Mouse (Mus musculus) NIH3T3 (cell line): Measurements from ENCODE around the gene Abcg4.

Experiments
- DNase-seq: peaks from one replicate; pipeline ENCODE4 v3.0.0-alpha.2; 2012; ENCODE audit warnings: low read depth

Abcg4 gene

DNA sequence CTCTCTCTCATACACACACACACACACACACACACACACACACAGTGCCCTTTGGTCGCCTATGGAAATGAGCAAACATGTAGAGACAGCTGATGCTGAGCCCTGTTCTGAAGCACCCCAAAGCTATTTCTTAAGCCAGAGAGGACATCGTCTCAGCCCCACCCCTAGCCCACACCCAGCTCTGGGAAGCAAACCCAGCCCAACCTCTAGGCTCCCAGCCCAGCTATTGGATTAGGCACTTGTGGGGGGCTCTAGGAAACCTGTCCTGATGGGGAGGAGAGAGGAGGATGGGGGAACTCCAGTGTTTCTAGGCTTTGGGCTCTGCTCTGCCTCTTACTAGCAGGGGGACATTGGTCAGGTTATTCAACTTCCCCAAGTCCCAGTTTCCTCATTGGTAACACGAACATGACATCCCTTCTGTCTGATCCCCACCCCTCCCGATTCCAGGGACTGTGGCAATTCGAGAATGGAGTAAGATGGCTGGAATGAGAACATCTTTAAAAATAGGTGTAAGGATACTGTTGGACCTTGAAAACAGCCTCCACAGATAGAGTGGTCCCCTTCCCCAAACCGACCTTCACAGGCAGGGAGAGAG lies 2.1 kb downstream of the Abcg4 start:
- DNase-seq, result no peak

DNA sequence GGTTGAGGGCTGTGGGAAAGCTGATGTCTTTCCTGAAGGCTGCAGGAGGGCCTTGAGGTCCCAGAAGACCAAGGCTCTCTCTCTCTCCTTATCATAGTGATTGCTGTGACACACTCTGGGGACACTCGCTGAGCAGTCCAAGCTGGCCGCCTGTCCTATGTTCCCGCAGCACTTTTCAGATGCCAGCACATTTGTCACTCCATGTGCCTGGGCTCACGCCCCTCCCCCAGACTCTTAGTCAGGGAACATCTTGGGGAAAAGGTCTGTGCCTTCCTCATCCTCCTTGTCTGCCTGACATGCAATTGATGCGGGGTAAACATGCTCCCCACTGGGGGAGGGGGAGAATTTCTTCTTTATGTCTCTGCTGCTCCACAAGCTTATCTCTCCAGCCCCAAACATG lies 5.2 kb downstream of the Abcg4 start:
- no peak for DNase-seq

DNA sequence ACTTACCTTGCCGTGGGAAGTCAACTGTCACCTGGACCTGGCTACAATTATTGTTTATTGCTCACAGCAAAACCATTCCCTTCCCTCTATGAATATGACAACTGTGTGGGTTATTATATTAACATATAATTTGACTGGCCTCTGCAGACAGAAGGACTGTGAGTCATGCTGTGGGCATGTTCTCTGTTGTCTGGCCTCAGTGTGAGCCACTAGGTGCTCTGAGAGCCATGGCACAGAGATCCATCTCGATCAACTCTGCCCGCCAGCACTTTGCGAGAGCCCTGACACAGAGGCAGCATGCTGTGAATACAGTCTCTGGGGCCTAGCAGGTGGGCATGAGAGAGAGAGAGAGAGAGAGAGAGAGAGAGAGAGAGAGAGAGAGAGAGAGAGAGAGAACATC lies 18.4 kb downstream of the Abcg4 start:
- DNase-seq, result no peak

DNA sequence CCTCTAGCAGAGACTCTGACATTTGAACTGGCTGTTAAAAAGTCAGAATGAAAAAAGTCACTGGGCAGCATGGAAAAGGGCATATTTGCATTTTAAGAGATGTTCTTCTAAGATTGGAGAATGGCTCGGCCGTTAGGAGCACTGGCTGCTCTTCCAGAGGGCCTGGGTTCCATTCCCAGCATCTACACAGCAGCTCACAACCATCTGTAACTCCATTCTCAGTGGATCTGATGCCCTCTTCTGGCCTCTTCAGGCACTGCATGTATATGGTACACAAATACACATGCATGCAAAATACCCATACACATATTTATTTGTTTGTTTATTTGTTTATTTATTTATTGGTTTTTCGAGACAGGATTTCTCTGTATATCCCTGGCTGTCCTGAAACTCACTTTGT lies 19.3 kb downstream of the Abcg4 start:
- DNase-seq, result peak; percentile 22

DNA sequence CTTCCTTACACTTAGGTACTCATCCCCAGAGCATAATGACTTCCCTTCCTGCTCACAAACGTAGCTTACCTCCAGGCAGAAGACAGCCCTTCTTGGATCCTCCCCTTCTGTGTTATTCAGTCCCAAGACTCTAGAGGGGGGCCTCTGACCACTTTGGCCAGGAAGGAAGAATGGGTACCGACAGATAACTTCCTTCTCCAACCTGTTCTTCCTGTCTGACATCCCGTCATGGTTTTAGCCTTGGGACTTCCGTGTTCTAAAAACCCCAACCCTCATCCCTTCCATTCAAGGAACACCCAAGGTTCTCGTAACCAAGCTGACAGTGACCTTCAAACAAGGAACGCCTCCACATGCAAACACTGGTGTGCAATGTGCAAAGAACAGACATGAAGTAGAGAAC lies 20.0 kb downstream of the Abcg4 start, which contains the start of gene Nlrx1:
Nlrx1 (minus strand) TSS at position 168 of the 400 bp plus-strand sequence.
- no peak for DNase-seq

DNA sequence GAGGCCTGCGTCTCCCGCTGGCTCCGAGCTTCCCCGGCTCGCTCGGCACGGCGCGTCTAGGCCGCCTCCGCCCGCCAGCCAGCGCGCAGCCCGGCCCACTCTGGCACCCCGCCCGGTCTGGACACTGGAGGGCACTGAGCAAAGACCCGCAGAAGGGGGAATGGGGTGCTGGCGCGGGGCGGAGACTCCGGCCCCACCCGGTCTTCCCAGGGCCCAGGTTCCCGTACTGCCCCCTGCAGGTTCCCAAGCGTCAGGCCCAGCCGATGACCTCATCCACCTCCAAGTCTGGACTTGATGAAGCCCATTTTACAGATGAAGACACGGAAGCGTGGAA lies 20.4 kb downstream of the Abcg4 start:
- DNase-seq, result peak; percentile 4

DNA sequence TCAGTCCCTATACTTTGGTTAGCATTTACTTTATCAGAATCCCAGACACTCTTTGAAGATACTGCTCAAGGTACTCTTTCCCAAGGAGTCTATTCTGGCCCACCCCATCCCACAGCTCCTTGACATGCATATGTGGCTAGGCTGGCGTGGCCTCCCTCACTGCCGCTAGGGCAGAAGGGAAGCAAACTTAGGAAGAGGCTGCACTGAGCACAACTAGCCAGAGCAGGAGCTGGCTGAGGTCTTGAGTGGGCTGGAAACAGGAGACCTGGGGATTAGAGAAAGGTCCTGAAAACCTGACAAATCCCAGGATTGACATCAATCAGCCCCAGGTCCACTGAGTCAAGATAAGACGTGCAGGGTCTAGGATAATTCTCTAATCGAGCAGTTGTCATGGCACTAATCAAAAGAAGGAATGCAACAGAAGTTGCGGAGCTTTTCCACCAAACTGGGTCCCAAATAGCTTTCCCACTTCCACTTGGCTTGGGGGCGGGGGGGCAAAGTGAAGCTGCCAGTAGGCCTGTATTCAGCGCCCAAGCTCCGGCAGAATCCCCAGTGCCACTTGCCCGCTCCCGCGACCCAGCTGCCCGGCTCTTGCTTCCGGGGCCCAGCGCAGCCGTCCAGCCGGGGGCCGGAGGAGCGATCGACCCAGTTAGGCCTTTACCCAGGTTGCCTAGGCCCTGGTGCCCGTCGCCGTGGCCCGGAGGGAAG lies 20.9 kb downstream of the Abcg4 start:
- DNase-seq, result no peak

DNA sequence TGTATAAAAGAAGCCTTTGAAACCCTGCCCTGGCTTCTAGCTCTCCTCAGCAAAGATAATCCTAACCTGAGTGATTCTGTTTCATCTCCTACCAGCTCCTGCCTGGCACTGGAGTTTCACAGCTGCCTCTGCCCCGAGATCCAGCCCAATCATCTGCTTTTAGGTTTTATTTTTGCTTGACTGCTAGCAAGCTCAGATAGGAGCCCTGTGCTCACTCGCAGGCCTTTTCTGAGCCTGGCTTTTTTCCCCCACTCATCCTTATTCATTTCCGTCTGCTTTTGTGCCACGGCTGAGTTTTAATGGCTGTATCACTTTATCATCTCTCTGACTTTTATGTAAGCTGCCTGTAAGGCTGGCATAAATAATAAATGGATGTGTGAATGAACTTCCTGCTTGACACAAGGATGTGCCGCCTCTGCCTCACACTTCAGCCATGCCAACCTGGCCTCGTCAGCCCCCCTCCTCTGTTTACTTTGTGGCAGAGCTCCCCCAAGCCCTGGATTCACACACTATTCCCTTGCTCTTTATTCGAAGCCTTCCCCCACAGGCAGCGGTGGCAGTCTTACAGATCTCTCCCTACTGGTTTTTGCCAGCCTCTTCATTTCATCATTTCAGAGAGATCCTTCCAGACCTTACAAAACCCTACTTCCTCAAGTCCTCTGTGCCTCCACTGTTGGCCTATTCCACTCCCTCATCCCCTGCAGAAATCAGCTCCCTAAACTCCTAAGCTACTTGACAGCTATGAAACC lies 21.8 kb downstream of the Abcg4 start:
- DNase-seq, result no peak

DNA sequence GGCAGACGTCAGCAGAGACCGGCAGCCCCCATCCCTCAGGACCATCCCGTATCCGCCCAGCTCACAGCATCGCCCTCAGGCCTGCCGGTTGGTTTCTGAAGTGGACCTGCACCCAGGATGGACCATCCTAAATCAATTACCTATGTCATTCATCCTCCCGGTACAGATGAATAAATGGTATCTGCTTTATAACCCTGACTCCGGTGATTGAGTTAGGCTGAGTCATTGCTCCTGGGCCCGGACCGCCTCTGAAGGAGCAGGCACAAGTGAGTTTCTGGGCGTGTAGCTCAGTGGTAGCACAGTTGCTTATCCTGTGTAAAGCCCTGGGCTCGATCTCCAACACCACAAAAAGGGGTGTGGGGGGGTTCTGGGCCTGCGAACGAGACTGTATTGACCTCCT lies 27.0 kb downstream of the Abcg4 start:
- no peak for DNase-seq

DNA sequence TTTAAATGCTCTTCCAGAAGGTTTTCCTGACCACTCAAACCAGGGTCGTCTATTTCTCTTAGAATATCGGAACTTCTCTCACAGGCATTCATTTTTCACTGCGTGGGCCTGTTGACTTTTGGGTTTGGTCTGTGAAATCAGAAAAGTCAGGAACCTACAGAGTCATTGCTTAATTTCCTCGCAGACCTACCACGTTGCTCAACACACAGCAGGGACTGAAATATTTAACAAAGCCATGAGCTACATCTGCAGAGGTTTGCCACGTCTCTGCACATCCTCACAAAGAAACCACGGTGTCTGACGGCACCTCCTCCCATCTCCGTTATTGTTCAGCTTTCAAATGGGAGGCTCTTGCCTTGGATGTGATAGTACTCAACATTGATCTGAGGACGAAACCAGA lies 29.4 kb downstream of the Abcg4 start:
- no peak for DNase-seq

DNA sequence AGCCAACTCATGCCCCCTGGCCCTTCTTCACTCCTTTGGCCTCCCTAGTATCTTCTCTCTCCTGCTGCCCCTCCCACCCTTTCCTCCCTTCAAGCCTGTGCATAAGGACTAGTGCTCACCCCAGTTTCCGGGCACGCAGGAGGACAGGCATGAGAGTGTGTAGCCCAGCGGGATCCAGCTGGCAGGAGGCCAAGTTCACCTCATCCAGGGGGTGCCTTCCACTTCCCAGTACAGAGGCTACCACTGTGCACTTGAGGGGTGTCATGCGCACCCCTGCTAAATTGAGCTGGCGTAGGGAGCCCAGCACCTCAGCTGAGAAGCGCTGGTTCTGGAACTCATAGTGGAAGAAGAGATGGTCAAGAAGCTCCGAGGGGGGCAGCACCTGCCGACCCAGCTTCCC lies 32.2 kb downstream of the Abcg4 start:
- DNase-seq, result no peak

DNA sequence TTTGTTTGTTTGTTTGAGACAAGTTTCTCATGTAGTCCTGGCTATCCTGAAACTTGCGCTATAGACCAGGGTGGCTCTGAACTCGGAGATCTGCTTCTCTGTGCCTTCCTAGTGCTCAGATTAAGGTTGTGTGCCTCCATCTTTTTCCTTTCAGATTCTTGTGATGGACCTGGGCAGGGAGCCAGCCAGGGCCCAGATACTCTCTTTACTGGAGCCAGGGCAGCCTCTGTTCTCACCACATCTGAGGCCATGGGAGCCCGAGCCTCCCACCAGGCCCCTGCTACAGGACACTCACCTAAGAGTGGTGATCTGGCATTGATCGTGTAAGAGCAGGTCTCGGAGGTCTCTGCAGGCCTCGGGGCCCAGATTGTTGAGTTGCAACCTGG lies 33.3 kb downstream of the Abcg4 start:
- no peak for DNase-seq

DNA sequence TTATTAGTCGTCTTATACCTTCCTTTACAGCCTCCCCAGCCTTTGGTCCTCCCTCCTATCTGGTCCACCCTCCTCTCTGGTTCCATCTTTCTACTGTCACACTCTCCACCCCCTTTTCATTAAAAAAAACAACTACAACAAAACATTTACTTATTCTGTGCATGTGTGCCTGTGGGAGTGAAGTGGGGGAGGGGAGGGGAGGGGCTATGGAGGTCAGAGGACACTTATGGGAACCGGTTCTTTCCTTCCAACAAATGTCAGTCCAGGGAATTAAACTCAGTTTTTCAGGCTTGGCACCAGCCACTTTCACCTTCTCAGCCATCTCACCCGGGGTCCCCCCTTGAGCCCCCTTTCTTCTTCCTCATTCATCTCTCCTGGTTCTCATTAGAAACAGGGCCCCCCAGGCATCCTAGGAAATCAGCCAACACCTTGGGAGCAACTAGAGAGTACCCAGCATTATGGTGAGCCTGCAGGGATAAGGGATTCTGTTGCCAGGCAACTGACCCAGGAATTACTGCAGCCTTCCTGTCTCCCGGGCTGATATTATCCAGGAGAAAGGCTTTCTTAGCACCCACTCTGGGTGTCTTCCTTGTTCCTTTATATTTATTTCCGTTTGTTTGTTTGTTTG lies 33.8 kb downstream of the Abcg4 start:
- DNase-seq, result no peak

DNA sequence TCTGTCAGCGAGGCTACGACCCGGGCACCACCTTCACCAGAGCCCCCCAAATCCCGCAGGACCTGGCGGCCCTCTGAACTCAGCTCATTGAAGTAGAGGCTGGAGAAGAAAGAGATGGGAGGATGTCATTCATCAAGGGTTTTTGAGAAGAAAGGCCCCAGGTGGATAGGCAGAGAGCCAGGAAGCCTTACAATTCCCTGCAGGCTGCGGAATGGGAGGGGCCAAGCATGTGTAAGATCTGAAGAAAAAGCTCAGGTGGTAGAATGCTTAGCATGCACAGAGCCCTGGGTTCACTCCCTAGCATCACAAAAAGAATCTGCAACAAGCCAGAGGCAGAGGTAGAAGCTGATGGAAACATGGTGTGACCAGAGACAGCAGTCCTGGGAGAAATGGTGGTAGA lies 35.0 kb downstream of the Abcg4 start:
- no peak for DNase-seq

DNA sequence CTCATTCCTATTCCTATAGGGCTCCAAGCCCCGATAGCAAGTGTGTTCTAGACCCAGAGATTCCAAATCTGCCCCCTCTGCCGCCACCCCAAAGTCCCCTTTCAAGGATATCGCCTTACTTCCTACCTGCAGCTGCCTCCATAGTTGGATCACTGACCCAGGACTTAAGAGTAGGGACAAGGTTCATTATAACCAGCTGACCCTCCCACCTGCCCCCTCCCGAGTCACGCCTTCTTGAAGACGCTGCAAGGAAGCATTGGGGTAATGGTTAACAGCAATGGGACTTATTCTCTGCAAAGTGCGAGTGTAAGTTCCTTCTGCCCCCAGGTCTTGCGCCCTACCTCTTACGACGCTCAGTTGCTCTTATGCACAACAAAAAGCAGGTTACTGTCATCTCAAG lies 37.1 kb downstream of the Abcg4 start, which contains the start of gene Pdzd3:
Pdzd3 (minus strand) TSS at position 158 of the 400 bp plus-strand sequence.
- no peak for DNase-seq

DNA sequence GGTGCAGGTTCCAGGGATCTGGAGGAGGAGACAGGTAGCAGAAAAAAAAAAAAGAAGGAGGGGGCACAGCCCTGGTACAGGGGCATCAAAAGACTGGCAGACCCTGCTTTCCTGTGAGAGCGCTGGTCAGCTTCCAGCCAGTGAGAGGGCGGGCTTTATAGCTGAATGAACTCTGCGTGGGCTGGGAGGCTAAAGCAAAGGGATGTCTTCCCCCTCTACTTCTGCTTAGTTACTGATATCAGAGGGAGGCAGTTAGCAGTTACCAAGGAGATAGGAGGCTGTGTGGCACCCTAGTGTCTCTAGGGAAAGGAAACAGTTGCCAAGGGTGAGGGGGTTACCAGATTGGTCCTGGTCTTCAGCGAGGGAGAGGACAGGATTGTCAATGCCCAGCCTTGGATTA lies 38.0 kb downstream of the Abcg4 start:
- no peak for DNase-seq

DNA sequence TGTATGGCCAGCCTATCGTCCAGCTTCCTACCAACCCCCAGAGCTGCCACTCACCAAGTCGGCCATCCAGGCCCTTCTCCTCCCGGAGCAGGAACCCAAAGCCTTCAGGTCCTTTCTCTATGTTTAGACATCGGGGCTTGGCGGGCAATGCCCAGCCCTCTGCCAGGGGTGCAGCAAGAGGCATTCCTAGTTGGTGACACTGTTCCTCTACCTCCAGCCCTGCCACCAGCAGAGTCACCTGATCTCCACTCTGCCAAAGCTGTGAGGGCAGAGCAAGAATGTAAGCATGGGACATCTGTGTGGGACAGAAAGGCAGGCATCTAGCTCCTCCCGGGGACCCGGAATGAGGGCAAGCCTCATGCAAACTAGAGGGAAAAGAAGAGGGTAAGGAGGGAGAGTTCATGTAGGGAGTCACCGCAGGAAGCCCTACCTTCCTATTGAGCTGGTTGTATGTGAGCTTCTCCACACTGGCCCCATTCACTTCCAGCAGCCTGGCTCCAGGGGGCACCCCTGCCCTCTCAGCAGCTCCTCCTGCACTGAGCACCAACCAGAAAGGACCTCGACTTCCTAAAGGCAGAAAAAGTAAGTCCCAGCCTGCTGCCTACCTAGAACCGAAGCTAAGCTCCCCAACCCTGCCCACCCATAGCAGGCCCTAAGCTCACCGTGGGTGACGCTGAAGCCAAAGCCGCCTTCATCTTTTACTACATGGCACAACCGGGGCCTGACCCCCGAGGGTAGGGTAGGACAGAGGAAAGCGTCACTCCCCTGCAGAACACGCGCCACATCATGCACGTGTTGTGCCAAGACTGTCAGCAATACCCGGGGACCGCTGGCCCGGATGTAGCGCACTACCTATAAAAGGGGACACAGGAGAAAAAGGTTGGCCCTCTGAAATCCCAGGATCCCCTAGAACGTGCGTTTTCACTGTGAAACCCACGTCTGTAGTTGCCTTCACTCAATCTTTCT lies 39.0 kb downstream of the Abcg4 start:
- peak; percentile 67 for DNase-seq

DNA sequence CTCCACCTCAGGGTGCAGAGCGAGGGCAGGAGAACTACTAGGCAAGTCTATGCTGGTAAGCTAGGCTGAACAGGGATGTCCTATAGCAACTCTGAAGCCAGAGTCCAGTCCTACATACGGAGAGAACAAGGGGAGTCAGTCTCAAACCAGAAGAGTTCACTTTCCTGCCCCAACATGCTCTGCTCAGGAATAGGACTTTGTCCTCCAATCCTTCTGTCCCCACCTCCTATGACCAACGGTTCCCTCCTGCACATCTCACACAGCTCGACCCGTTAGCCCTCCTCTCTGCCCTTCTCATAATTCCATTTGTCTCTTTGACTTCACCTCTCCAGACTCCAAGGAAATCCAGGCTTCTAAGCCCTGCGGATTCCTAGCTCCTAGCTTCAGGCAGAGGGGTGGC lies 40.5 kb downstream of the Abcg4 start:
- no peak for DNase-seq

DNA sequence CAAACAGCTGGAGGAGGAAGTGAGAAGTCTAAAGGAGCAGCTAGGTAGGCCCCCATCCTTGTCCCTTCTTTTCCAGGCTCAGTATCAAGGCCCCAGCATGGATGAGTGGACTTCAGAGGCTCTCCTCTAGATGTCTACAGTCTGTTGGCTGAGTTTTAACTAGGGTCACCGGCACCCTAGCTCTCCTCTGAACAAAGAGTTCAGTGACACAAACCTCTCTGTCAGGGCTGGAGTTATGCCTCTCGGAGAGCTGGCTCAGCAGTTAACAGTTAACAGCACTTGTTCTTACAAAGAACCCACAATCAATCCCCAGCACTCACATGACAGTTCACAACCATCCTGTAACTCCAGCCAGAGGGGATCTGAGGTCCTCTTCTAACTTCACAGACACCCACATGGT lies 44.8 kb downstream of the Abcg4 start:
- DNase-seq, result no peak

DNA sequence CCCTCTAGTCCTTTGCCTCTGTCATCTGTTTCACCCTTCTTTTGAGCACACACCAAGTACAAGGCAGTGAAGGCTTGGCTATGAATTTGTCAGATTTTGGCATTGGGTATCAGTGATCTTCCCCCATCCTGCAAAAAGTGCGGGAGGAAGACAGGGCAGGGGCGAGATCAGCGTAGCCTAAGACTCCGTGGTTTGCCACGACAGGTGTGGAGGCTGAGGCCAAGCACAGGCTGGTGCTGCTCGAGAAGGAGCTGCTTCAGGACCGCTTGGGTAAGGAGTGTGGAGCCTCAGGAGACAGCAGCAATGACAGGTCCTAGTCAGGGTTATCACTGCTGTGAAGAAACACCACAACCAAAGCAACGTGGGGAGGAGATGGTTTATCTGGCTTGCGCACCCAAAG lies 47.0 kb downstream of the Abcg4 start:
- DNase-seq, result no peak

DNA sequence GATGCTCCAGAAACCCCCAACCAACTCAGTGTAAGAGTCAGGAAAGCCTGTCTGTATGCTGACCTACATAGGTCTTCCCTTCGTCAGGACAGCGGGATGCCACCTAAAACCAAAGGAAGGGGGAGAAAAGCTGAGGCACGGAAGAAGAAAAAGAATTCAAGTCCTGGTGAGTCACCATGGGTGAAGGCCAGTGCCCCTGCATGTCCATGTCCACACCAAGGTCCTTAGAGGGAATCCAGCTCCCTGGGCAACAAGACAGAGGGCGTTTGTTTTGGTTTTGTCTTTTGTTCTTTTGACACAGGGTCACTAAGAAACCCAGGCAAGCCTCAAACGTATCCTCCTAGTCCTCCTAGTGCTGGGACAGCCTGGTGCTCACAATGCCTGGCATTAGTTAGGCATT lies 47.5 kb downstream of the Abcg4 start:
- DNase-seq, result no peak

DNA sequence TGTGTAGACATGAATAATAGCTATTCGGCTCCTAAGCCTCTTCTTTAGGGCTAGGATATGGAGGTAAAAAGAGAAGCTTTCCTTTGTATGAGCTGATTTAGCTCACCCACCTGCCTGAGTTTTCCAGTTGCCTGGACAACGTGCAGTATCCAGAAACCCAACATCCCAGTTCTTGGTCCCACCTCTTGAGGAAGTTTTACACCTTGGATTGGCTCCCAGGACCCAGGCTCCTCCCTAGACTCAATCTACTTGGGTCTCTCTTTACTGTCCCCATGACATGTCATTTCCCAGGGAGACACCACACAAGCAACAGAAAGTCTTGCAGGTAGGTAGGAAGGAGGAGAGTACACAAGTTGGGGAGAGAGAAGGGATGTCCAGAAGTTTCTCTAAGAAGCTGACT lies 48.0 kb downstream of the Abcg4 start, which contains the start of gene Ccdc153:
Ccdc153 (plus strand) TSS at position 278 of the 400 bp plus-strand sequence.
- no peak for DNase-seq
